Mouse (Mus musculus): ENCODE data around the gene Cfap44. TPM values are rescaled to one million over a fixed set of nuclear protein-coding genes. Genes with fewer than 3 reads are reported as not detected.

Cfap44 gene
- polyA plus RNA-seq, 1 experiment from 2014 or later, result not detected

DNA sequence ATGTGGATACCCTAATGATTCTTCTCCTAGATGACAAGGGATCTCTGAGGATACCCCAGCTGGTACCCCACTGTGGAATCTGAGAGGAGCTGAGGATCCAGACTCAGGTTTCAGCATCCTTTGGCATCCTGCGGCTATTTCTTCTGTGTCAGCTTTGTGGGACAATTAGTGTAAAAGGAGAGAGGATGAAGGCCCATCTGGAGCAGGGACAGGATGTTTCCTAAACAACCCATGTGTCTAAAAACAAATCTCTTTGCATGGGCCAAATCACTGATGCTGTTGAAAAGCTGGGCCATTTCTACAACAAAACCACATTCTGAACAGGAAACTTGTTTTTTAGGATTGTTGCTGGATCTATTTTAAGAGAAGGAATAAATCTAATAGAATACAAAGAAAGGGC, 110.6 kb downstream of the Cfap44 start:
- Histone ChIP-seq H3K27ac (ENCODE audit: low read depth, low read length) (no peak overlapping the region), H3K4me1 (replicated peaks; ENCODE audit: control insufficient read depth, insufficient read depth, low read length) (no peaks in the 10 kb centered on the region), H3K4me2 (replicated peaks; ENCODE audit: low read depth) (no peak overlapping the region), H3K27me3 (replicated peaks; ENCODE audit: control insufficient read depth, insufficient read depth, low read length) (no peaks in the 10 kb centered on the region), H3K9me3 (ENCODE audit: control insufficient read depth) (0 out of 2 replicates have a peak, but pooled peaks cover 5% of the 10 kb centered on the region), H3K9ac (ENCODE audit: low read depth, low read length) (no peak overlapping the region), H3K4me3 (ENCODE audit: low read depth, low read length) (no peak overlapping the region), H3K36me3 (ENCODE audit: control insufficient read depth, insufficient read depth) (peaks cover 31% of the 10 kb centered on the region)
- no peak for ATAC-seq
- WGBS, result 94% methylated on average over 1 of the region's 1 CpGs
- TF ChIP-seq CTCF (IDR thresholded peaks at IDR 0.05; ENCODE audit: low read depth), result no peak

DNA sequence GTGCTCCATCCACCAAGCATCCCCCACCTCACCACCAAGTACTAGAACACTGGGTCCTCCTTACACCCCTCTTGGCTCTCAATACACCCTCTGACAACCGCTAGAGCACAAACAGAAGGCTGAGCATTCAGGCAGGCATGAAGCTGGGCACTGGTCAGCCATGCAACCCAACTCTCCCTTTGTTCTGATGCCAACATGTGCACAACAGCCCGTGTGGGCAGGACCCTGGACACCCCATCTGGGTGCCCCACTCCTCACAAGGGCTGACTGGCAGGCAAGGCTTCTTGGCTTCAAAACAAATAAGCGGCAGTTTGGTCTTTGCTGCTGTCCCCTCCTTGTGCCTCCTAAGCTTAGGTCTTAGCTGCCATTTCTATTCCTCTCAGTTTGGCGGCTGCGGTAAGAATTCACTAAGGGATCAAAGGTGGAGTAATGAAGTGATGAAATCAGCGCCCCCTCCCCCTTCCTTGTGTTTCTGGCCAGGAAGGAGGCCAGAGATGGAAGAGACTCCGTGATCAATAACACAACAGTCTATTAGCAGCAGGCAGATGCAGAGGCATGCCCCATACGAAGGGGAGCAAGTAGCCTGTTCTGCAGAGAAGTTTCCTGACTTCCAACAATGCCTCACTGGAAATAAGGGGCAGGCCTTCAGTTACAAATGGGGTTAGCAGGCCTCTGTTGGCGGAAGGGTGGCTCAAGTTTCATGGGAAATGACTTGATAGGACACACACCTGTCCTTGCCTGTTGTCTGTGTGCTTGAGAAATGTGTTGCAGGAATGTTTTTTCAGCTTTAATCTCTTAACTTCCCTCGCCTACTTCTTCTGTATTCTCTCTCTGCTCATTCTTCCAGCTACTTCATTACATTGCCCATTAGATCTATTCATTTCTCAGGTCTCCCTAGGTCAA, 112.7 kb downstream of the Cfap44 start:
- peaks cover 18% of the 10 kb centered on the region for H3K36me3 ChIP-seq (ENCODE audit: control insufficient read depth, insufficient read depth)

DNA sequence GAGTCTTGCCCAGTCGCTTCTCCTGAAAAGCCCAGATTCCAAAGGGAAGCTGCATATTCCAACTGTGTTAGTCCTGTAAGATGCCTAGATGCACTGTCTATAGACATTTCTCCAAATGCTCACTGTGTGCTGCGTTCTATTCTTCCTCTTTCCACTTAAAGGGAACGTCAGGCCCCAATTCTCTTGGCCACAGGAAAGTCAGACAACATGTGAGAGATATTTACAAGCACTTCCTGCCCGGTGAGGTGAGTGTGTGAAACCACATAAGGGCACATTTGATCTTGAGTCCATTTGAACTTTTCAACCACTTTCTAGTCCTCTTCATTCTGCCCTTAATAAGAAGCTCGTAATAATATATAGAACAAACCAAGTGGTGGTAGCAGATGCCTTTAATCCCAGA, 113.4 kb downstream of the Cfap44 start:
- no peak overlapping the region for H3K4me2 ChIP-seq (replicated peaks; ENCODE audit: low read depth)
- no peaks in the 10 kb centered on the region for H3K4me1 ChIP-seq (replicated peaks; ENCODE audit: control insufficient read depth, insufficient read depth, low read length)
- ATAC-seq, result no peak
- WGBS, result 81% methylated on average over 5 of the region's 5 CpGs
- no peaks in the 10 kb centered on the region for H3K27me3 ChIP-seq (replicated peaks; ENCODE audit: control insufficient read depth, insufficient read depth, low read length)
- peaks cover 14% of the 10 kb centered on the region for H3K36me3 ChIP-seq (ENCODE audit: control insufficient read depth, insufficient read depth)
- no peak overlapping the region for H3K9ac ChIP-seq (ENCODE audit: low read depth, low read length)
- H3K4me3 ChIP-seq (ENCODE audit: low read depth, low read length), result no peak overlapping the region
- H3K9me3 ChIP-seq (ENCODE audit: control insufficient read depth), result 0 out of 2 replicates have a peak, but pooled peaks cover 5% of the 10 kb centered on the region
- H3K27ac ChIP-seq (ENCODE audit: low read depth, low read length), result no peak overlapping the region
- no peak for TF ChIP-seq CTCF (IDR thresholded peaks at IDR 0.05; ENCODE audit: low read depth)

More for the DNA sequence above, 112.7 kb downstream of the Cfap44 start:
- H3K9ac ChIP-seq (ENCODE audit: low read depth, low read length), result no peak overlapping the region
- no peak overlapping the region for H3K27ac ChIP-seq (ENCODE audit: low read depth, low read length)
- TF ChIP-seq CTCF (IDR thresholded peaks at IDR 0.05; ENCODE audit: low read depth), result no peak
- no peak overlapping the region for H3K4me3 ChIP-seq (ENCODE audit: low read depth, low read length)
- ATAC-seq, result no peak
- H3K27me3 ChIP-seq (replicated peaks; ENCODE audit: control insufficient read depth, insufficient read depth, low read length), result no peaks in the 10 kb centered on the region
- 74% methylated on average over 10 of the region's 10 CpGs for WGBS
- no peaks in the 10 kb centered on the region for H3K4me1 ChIP-seq (replicated peaks; ENCODE audit: control insufficient read depth, insufficient read depth, low read length)
- no peak overlapping the region for H3K4me2 ChIP-seq (replicated peaks; ENCODE audit: low read depth)
- 0 out of 2 replicates have a peak, but pooled peaks cover 5% of the 10 kb centered on the region for H3K9me3 ChIP-seq (ENCODE audit: control insufficient read depth)

DNA sequence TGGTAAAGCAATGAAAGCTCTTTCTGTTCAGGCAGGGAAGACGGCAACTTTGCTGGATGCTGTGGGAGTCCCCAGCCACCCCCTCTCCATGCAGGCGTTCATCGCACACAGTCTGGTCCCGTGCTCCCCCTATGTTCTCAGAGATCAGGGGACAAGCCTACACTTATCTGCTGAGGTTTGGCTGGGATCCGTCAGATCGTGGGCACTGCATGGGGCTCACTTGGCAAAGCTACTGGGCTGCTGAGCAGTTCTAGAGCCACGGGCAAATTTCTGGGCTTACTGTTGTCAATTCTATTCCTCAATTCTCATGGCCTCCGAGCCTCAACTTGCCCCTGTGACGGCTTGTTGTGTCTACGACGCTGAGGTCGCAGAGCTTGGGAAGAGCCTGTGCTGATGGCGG, 114.2 kb downstream of the Cfap44 start:
- H3K9me3 ChIP-seq (ENCODE audit: control insufficient read depth), result 0 out of 2 replicates have a peak, but pooled peaks cover 5% of the 10 kb centered on the region
- 93% methylated on average over 13 of the region's 13 CpGs for WGBS
- H3K27me3 ChIP-seq (replicated peaks; ENCODE audit: control insufficient read depth, insufficient read depth, low read length), result no peaks in the 10 kb centered on the region
- H3K4me3 ChIP-seq (ENCODE audit: low read depth, low read length), result no peak overlapping the region
- TF ChIP-seq CTCF (IDR thresholded peaks at IDR 0.05; ENCODE audit: low read depth), result no peak
- H3K4me2 ChIP-seq (replicated peaks; ENCODE audit: low read depth), result no peak overlapping the region
- ATAC-seq, result no peak
- no peaks in the 10 kb centered on the region for H3K4me1 ChIP-seq (replicated peaks; ENCODE audit: control insufficient read depth, insufficient read depth, low read length)
- no peak overlapping the region for H3K27ac ChIP-seq (ENCODE audit: low read depth, low read length)
- peaks cover 6% of the 10 kb centered on the region for H3K36me3 ChIP-seq (ENCODE audit: control insufficient read depth, insufficient read depth)
- H3K9ac ChIP-seq (ENCODE audit: low read depth, low read length), result no peak overlapping the region

DNA sequence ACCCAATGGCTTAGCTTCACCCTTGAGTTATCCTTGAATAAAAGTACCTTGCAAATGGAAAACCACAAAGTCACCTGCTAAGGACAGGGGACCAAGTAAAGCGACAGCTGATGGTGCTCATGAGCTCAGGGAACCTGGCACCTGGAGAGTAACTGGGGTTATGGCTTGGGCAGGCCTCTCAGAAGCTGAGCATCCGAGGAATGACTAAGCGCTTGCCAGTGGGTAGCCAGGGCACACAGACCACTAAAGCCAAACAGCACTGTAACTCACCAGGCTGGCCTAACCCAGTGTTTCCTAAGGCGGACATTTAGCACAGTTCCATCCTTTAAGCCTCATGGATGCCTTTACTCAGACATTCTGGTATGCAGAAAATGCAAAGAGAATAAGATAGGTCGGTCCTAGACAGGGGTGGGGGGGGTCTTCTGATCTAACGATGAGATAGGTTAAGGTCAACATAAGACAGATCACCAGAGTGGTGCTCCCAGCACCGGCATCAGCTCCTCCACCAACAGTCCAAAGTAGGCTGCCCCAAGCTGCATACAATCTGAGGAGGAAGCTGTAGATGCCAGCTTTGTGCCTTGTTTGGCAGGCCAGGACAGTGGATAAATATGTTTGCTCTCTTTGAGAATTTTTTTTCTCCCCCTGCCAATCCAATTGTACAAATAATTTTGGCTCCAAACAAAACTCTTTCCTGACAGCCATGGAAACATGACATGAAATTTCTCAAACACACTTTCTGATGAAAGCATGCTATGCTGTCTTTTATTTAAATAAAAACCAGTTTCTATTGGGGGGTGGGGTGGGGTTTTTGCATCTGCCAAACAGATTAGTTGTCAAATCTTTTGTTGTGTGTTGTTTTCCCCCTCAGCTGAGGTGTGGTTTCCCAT, 115.1 kb downstream of the Cfap44 start:
- no peak for ATAC-seq
- H3K27me3 ChIP-seq (replicated peaks; ENCODE audit: control insufficient read depth, insufficient read depth, low read length), result no peaks in the 10 kb centered on the region
- H3K4me2 ChIP-seq (replicated peaks; ENCODE audit: low read depth), result no peak overlapping the region
- H3K36me3 ChIP-seq (ENCODE audit: control insufficient read depth, insufficient read depth), result no peaks in the 10 kb centered on the region; the same call in 1 of the 2 replicates
- WGBS, result 68% methylated on average over 7 of the region's 7 CpGs
- H3K4me1 ChIP-seq (replicated peaks; ENCODE audit: control insufficient read depth, insufficient read depth, low read length), result no peaks in the 10 kb centered on the region
- TF ChIP-seq CTCF (IDR thresholded peaks at IDR 0.05; ENCODE audit: low read depth), result no peak
- H3K9me3 ChIP-seq (ENCODE audit: control insufficient read depth), result no peaks in the 10 kb centered on the region
- no peak overlapping the region for H3K27ac ChIP-seq (ENCODE audit: low read depth, low read length)
- H3K4me3 ChIP-seq (ENCODE audit: low read depth, low read length), result no peak overlapping the region
- H3K9ac ChIP-seq (ENCODE audit: low read depth, low read length), result no peak overlapping the region

Measured in intestine, postnatal 0 days (tissue).